Mouse (Mus musculus) embryonic facial prominence, embryonic 14.5 days (tissue): ENCODE measurements around the gene Wfikkn2. TPM values are rescaled to one million over a fixed set of nuclear protein-coding genes. Genes with fewer than 3 reads are reported as not detected.
A peak's percentile ranks its signal among the peaks of the same experiment; 100 is the strongest.

Experiments
- ATAC-seq: fragments of 200-750 bp; cut with Nextera tagmentation; 2 replicates; pipeline ENCODE4 v1.8.0; 2017; ENCODE audit warnings: low read depth, moderate number of reproducible peaks, moderate TSS enrichment
- DNase-seq: peaks from one replicate; pipeline ENCODE4 v3.0.0-alpha.2; 2015; ENCODE audit warnings: low spot score
- H3K27ac ChIP-seq: fragments of 300-500 bp; sonication (generic); replicated peaks from 2 replicates; pipeline ENCODE4 v1.5.1; 2014; ENCODE audit warnings: low read depth, mild to moderate bottlenecking, low read length, moderate library complexity
- H3K27me3 ChIP-seq: fragments of 300-500 bp; sonication (generic); replicated peaks from 2 replicates; pipeline ENCODE4 v1.6.1; 2014; ENCODE audit warnings: low read length; ENCODE audit not compliant: control insufficient read depth, insufficient read depth
- H3K36me3 ChIP-seq: fragments of 300-500 bp; sonication (generic); 2 replicates; pipeline ENCODE4 v1.6.1; 2014; ENCODE audit warnings: low read length, mixed read lengths; ENCODE audit not compliant: control insufficient read depth, insufficient read depth
- H3K4me1 ChIP-seq: fragments of 300-500 bp; sonication (generic); 2 replicates; pipeline ENCODE4 v1.6.1; 2014; ENCODE audit warnings: antibody characterized with exemption, low read length; ENCODE audit not compliant: control insufficient read depth, insufficient read depth
- H3K4me2 ChIP-seq: fragments of 300-500 bp; sonication (generic); 2 replicates; pipeline ENCODE4 v1.6.1; 2014; ENCODE audit warnings: low read depth, mild to moderate bottlenecking, low read length, moderate library complexity, mixed read lengths
- H3K4me3 ChIP-seq: fragments of 300-500 bp; sonication (generic); 2 replicates; pipeline ENCODE4 v1.5.1; 2014; ENCODE audit warnings: low read depth, mild to moderate bottlenecking, low read length
- H3K9ac ChIP-seq: fragments of 300-500 bp; sonication (generic); 2 replicates; pipeline ENCODE4 v1.6.1; 2014; ENCODE audit warnings: low read depth, mild to moderate bottlenecking, low read length, moderate library complexity, mixed read lengths
- H3K9me3 ChIP-seq: fragments of 300-500 bp; sonication (generic); 2 replicates; pipeline ENCODE4 v1.6.1; 2016; ENCODE audit warnings: low read length; ENCODE audit not compliant: control insufficient read depth
- WGBS: fragments of 180-500 bp; shearing (Covaris S2); extraction: QIAGEN DNeasy Blood & Tissue Kit; methylation state at CpG from one replicate; pipeline ENCODE4 v1.1.7; 2014; 5-methylcytosine and 5-hydroxymethylcytosine counted together
- polyA plus RNA-seq: library from polyadenylated mRNA; unstranded; fragments of >200 nt; fragmentation: Nextera tagmentation; extraction: Ambion mirVana; gene quantifications from 2 replicates; pipeline ENCODE4 v1.2.1, GENCODE M21; 2014

The Wfikkn2 gene
- polyA plus RNA-seq, 1 experiment from 2014 or later, result 5.9 TPM

GRCm38 (mm10) chr11:94221257-94221656 is 24.5 kb downstream of the Wfikkn2 start:
- Histone ChIP-seq H3K9ac (no peak overlapping the region), H3K4me1 (no peaks in the 10 kb centered on the region), H3K36me3 (no peaks in the 10 kb centered on the region), H3K9me3 (no peaks in the 10 kb centered on the region), H3K27me3 (no peaks in the 10 kb centered on the region), H3K4me3 (no peak overlapping the region), H3K27ac (no peak overlapping the region), H3K4me2 (no peak overlapping the region)
- DNase-seq (no peak), ATAC-seq (no peak)
- WGBS, result 85% methylated on average over 7 of the region's 7 CpGs

- Histone ChIP-seq H3K4me2 (no peak overlapping the region), H3K36me3 (peaks cover 17% of the 10 kb centered on the region), H3K4me3 (no peak overlapping the region), H3K9ac (no peak overlapping the region), H3K4me1 (peaks cover 16% of the 10 kb centered on the region; the same call in 1 of the 2 replicates), H3K27ac (no peak overlapping the region), H3K9me3 (no peaks in the 10 kb centered on the region), H3K27me3 (no peaks in the 10 kb centered on the region)
- DNase-seq (no peak), ATAC-seq (no peak)
- WGBS, result 47% methylated on average over 2 of the region's 2 CpGs
Observed at GRCm38 (mm10) chr11:94216247-94216646, 29.6 kb downstream of the Wfikkn2 start.

DNA sequence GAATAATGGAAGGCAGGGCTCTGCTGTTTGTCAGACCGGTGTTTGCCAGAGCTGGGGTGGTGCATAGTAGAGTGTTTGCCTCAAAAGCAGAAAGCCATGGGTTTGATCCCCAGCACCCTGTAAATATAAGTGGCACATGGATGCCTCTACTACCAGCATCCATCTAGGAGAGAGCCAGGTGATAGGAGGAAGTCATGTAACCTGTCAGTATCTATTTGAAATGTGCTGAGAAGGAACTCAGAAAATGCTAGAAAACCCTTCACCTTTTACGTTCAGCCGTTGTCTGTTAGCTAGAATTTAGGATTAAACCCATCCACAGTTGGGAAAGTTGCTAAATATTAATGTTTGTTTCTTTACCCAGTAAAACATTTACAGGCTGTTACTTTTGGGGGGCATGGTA is 30.2 kb downstream of the Wfikkn2 start:
- 89% methylated on average over 3 of the region's 3 CpGs for WGBS
- no peaks in the 10 kb centered on the region for H3K27me3 ChIP-seq
- no peak overlapping the region for H3K4me3 ChIP-seq
- peaks cover 16% of the 10 kb centered on the region; the same call in 1 of the 2 replicates for H3K4me1 ChIP-seq
- H3K9me3 ChIP-seq, result no peaks in the 10 kb centered on the region
- ATAC-seq (no peak), DNase-seq (no peak)
- peaks cover 17% of the 10 kb centered on the region for H3K36me3 ChIP-seq
- H3K9ac ChIP-seq, result no peak overlapping the region
- H3K4me2 ChIP-seq, result no peak overlapping the region
- no peak overlapping the region for H3K27ac ChIP-seq

- Histone ChIP-seq H3K36me3 (peaks cover 17% of the 10 kb centered on the region), H3K4me1 (peaks cover 16% of the 10 kb centered on the region; the same call in 1 of the 2 replicates), H3K4me2 (peak overlapping the region; percentile 78; the same call in 1 of the 2 replicates), H3K4me3 (peak overlapping the region; percentile 3; the same call in 1 of the 2 replicates), H3K27ac (no peak overlapping the region), H3K27me3 (no peaks in the 10 kb centered on the region), H3K9ac (0 out of 2 replicates have a peak overlapping the region, but pooled peaks have one; percentile 25), H3K9me3 (no peaks in the 10 kb centered on the region)
- ATAC-seq (no peak), DNase-seq (no peak)
- WGBS, result 86% methylated on average over 29 of the region's 29 CpGs
Observed at GRCm38 (mm10) chr11:94213735-94214594, 31.8 kb downstream of the Wfikkn2 start.

DNA sequence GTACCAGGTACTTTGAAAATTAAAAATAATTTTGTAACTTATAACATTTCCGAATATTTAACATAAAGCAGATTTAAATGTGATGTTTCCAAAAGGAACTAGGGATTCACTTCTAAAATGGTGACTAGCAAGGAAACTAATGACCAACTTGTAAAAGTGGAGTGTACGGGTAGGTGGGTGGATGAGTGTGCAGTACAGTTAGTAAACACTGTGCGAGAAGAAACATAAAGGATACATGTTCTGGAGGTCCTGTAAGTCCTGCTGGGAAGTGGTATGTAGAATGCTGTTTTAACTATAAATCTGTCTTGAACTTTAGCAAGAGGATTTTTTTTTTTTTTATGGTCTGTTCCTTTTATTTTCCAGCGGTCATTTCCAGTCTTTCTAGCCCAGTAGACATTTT is 32.8 kb downstream of the Wfikkn2 start:
- H3K4me2 ChIP-seq, result peak overlapping the region; percentile 78
- H3K27me3 ChIP-seq, result no peaks in the 10 kb centered on the region
- H3K4me1 ChIP-seq, result peaks cover 16% of the 10 kb centered on the region; the same call in 1 of the 2 replicates
- H3K36me3 ChIP-seq, result peaks cover 17% of the 10 kb centered on the region
- 69% methylated on average over 4 of the region's 4 CpGs for WGBS
- no peak for ATAC-seq
- H3K4me3 ChIP-seq, result peak overlapping the region; percentile 98
- no peaks in the 10 kb centered on the region for H3K9me3 ChIP-seq
- H3K9ac ChIP-seq, result peak overlapping the region; percentile 51; the same call in 1 of the 2 replicates
- no peak overlapping the region for H3K27ac ChIP-seq
- DNase-seq, result no peak

- H3K9ac ChIP-seq, result peak overlapping the region; percentile 95
- no peak for ATAC-seq
- no peak for DNase-seq
- peaks cover 16% of the 10 kb centered on the region; the same call in 1 of the 2 replicates for H3K4me1 ChIP-seq
- peak overlapping the region; percentile 78 for H3K4me2 ChIP-seq
- WGBS, result 1% methylated on average over 7 of the region's 7 CpGs
- peaks cover 17% of the 10 kb centered on the region for H3K36me3 ChIP-seq
- peak overlapping the region; percentile 97 for H3K27ac ChIP-seq
- peak overlapping the region; percentile 98 for H3K4me3 ChIP-seq
- no peaks in the 10 kb centered on the region for H3K27me3 ChIP-seq
- H3K9me3 ChIP-seq, result no peaks in the 10 kb centered on the region
Observed at GRCm38 (mm10) chr11:94212489-94212836, 33.3 kb downstream of the Wfikkn2 start.

- H3K9me3 ChIP-seq, result no peaks in the 10 kb centered on the region
- H3K27me3 ChIP-seq, result no peaks in the 10 kb centered on the region
- DNase-seq (peak; percentile 74), ATAC-seq (peak; percentile 32)
- WGBS, result 2% methylated on average over 11 of the region's 61 CpGs
- H3K4me3 ChIP-seq, result peak overlapping the region; percentile 98
- H3K36me3 ChIP-seq, result peaks cover 17% of the 10 kb centered on the region
- peak overlapping the region; percentile 97 for H3K27ac ChIP-seq
- peak overlapping the region; percentile 78 for H3K4me2 ChIP-seq
- peak overlapping the region; percentile 95 for H3K9ac ChIP-seq
- peaks cover 16% of the 10 kb centered on the region; the same call in 1 of the 2 replicates for H3K4me1 ChIP-seq
Observed at GRCm38 (mm10) chr11:94211651-94212488, 33.9 kb downstream of the Wfikkn2 start.

- Histone ChIP-seq H3K9ac (peak within 1 kb of the TSS; percentile 95), H3K27ac (peak within 1 kb of the TSS; percentile 99), H3K4me1 (peaks cover 16% of the 10 kb centered on the region; the same call in 1 of the 2 replicates), H3K9me3 (no peaks in the 10 kb centered on the region), H3K36me3 (peaks cover 17% of the 10 kb centered on the region), H3K4me2 (peak within 1 kb of the TSS; percentile 96), H3K4me3 (peak within 1 kb of the TSS; percentile 98), H3K27me3 (no peaks in the 10 kb centered on the region)
- ATAC-seq, result peak; percentile 96
- WGBS, result 0% methylated on average over 10 of the region's 55 CpGs
- DNase-seq, result peak; percentile 100
Observed at GRCm38 (mm10) chr11:94211124-94211603, 34.6 kb downstream of the Wfikkn2 start, which contains the start of gene Tob1. Gene Tob1 (plus strand): TSS chr11:94211454.
